Mouse (Mus musculus) spleen, adult 10 weeks (tissue): ENCODE data around the gene Cpa5. TPM values are rescaled to one million over a fixed set of nuclear protein-coding genes. Genes with fewer than 3 reads are reported as not detected.

Experiments used
- polyA plus RNA-seq: library from polyadenylated mRNA; stranded (reverse); fragments of 350-450 nt; fragmentation: Illumina TruSeq; extraction: RNeasy Lipid Tissue Mini Kit (QIAGEN cat#74804); gene quantifications from one replicate; pipeline ENCODE4 v1.2.3, GENCODE M21; 2015; ENCODE audit warnings: low replicate concordance; ENCODE audit not compliant: insufficient read depth

Cpa5 gene
- not detected for polyA plus RNA-seq

GRCm38 (mm10) chr6:30610710-30611109 is at the start of gene Cpa5:
Gene Cpa5 (plus strand): TSS chr6:30611010.

GRCm38 (mm10) chr6:30568069-30568468 is 42.7 kb upstream of the Cpa5 start, which contains the start of gene Cpa4:
Gene Cpa4 (plus strand): TSS chr6:30568369.

GRCm38 (mm10) chr6:30638674-30639268 is 28.0 kb downstream of the Cpa5 start, which contains the start of gene Cpa1:
Gene Cpa1 (plus strand): TSS chr6:30639218.

Other genes with a start within 250 kb of the Cpa5 start
- gene Zc3hc1, start 220.0 kb upstream of the Cpa5 start, polyA plus RNA-seq = 20.9 TPM
- gene Klhdc10, start 209.1 kb upstream of the Cpa5 start, polyA plus RNA-seq = 23.8 TPM
- gene Tmem209, start 101.2 kb upstream of the Cpa5 start, polyA plus RNA-seq = 46.8 TPM
- not detected for gene Ssmem1, start 101.2 kb upstream of the Cpa5 start, polyA plus RNA-seq
- gene Cpa2, start 69.4 kb upstream of the Cpa5 start, polyA plus RNA-seq = 2.9 TPM
- not detected for gene Cpa4, start 42.6 kb upstream of the Cpa5 start, polyA plus RNA-seq
- gene Cpa1, start 28.2 kb downstream of the Cpa5 start, polyA plus RNA-seq = 6.3 TPM
- gene Cep41, start 82.7 kb downstream of the Cpa5 start, polyA plus RNA-seq = 10.2 TPM
- 3.5 TPM for gene Mest, start 112.5 kb downstream of the Cpa5 start, polyA plus RNA-seq